Mouse (Mus musculus): Measurements from ENCODE around the gene Hist1h2ad. TPM values are rescaled to one million over a fixed set of nuclear protein-coding genes. Genes with fewer than 3 reads are reported as not detected.
"Not testable (repeated sequence)": the region's sequence is repeated elsewhere in the genome, so short reads cannot be mapped to it uniquely, and the experiment has no call there.

Hist1h2ad gene
- polyA plus RNA-seq, 1 experiment, result 1.6 TPM

DNA sequence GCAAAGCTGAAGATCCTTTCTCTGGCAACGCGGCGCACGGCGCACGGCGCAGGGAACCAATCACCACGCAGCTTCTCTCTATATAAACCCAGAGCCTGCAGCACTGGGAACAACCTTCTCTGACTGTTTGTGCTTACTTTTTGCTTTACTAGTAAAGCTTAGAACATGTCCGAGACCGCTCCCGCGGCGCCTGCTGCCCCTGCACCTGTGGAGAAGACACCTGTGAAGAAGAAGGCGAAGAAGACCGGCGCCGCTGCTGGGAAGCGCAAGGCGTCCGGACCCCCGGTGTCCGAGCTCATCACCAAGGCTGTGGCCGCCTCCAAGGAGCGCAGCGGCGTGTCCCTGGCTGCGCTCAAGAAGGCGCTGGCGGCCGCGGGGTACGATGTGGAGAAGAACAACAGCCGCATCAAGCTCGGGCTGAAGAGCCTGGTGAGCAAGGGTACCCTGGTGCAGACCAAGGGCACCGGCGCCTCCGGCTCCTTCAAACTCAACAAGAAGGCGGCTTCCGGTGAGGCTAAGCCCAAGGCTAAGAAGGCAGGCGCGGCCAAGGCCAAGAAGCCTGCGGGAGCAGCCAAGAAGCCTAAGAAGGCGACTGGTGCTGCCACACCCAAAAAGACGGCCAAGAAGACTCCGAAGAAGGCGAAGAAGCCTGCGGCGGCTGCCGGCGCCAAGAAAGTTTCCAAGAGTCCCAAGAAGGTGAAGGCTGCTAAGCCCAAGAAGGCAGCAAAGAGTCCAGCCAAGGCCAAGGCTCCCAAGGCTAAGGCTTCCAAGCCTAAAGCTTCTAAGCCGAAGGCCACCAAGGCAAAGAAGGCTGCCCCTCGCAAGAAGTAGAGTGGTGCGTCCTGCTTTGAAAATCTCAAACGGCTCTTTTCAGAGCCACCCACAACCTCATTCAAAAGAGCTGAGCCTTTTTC, 19.0 kb upstream of the Hist1h2ad start:
- H3K4me3 ChIP-seq, result peak overlapping the region; percentile 52
- peak overlapping the region; percentile 96 for H3K4me2 ChIP-seq (ENCODE audit: low read depth)
- H3K27me3 ChIP-seq (ENCODE audit: control insufficient read depth, insufficient read depth, insufficient read length), result no peaks in the 10 kb centered on the region
- H3ac ChIP-seq (ENCODE audit: control insufficient read depth, insufficient read length), result peak overlapping the region; percentile 9
- H3K36me3 ChIP-seq (ENCODE audit: control insufficient read depth, insufficient read depth), result no peaks in the 10 kb centered on the region
- no peak for TF ChIP-seq E2F4 (IDR thresholded peaks at IDR 0.05; ENCODE audit: insufficient read depth)
- no peak for TF ChIP-seq MYOD1 (IDR thresholded peaks at IDR 0.05; ENCODE audit: control insufficient read depth in 1 of 3, insufficient read length in 2 of 3, low read depth in 2 of 3)
- no peak for TF ChIP-seq REST (IDR thresholded peaks at IDR 0.05; ENCODE audit: insufficient read depth, insufficient read length)
- TF ChIP-seq TCF3 (IDR thresholded peaks at IDR 0.05; ENCODE audit: insufficient read length, low read depth), result no peak
- TF ChIP-seq POLR2AphosphoS2 (IDR thresholded peaks at IDR 0.05; ENCODE audit: insufficient read length, low read depth), result peak; percentile 93
- TF ChIP-seq SRF (IDR thresholded peaks at IDR 0.05; ENCODE audit: control insufficient read depth, insufficient read length, low read depth), result no peak
- no peak for TF ChIP-seq USF1 (IDR thresholded peaks at IDR 0.05; ENCODE audit: low read depth)
- peak; percentile 75 for TF ChIP-seq POLR2A (IDR thresholded peaks at IDR 0.05; ENCODE audit: insufficient read length, low read depth)
- TF ChIP-seq MYOG (IDR thresholded peaks at IDR 0.05; ENCODE audit: control insufficient read depth in 1 of 3, insufficient read depth in 1 of 3, insufficient read length in 2 of 3, low read depth in 2 of 3), result peak in 1 of 3 experiments; percentile 1
- no peak for TF ChIP-seq MAX (IDR thresholded peaks at IDR 0.05; ENCODE audit: low read depth)
- peak; percentile 26; the same call in 1 of the 2 replicates for TF ChIP-seq CEBPB (IDR thresholded peaks at IDR 0.05; ENCODE audit: insufficient read depth, poor library complexity, severe bottlenecking)
- TF ChIP-seq TCF12 (IDR thresholded peaks at IDR 0.05; ENCODE audit: insufficient read depth, poor library complexity, severe bottlenecking), result no peak
- H3K79me2 ChIP-seq (ENCODE audit: control insufficient read depth, insufficient read depth), result no peaks in the 10 kb centered on the region

DNA sequence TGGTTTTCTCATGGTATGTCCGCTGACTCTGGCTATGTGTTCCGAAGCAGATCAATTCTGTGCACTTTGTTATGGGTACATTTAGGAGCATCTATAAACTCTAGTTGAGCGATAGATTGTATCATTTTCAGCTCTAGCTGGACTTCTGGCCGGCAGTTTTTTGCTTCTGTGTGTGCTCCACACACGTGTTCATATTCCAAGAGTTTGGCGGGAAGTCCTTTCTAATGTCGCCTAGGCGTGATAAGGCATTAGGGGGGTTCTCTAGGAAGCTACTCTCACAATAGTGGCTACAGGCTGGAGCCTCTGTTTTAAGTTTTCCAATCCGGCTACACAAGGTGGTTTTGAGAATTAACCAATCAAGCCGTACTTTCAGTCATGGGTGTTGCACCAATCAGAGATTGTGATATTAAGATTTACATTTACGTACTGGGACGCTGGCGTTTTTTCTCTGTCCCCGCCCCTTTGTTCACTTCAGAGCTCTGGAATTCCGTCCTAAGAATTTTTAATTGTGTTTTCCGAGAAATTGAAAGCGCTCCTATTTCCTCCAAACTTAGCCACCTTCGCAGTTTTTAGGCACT, 18.3 kb upstream of the Hist1h2ad start:
- TF ChIP-seq REST (IDR thresholded peaks at IDR 0.05; ENCODE audit: insufficient read depth, insufficient read length) (no peak), TCF12 (IDR thresholded peaks at IDR 0.05; ENCODE audit: insufficient read depth, poor library complexity, severe bottlenecking) (no peak), POLR2AphosphoS2 (IDR thresholded peaks at IDR 0.05; ENCODE audit: insufficient read length, low read depth) (peak; percentile 64), USF1 (IDR thresholded peaks at IDR 0.05; ENCODE audit: low read depth) (no peak), SRF (IDR thresholded peaks at IDR 0.05; ENCODE audit: control insufficient read depth, insufficient read length, low read depth) (no peak), E2F4 (IDR thresholded peaks at IDR 0.05; ENCODE audit: insufficient read depth) (no peak), POLR2A (IDR thresholded peaks at IDR 0.05; ENCODE audit: insufficient read length, low read depth) (peak; percentile 50), MAX (IDR thresholded peaks at IDR 0.05; ENCODE audit: low read depth) (peak; percentile 25), CEBPB (IDR thresholded peaks at IDR 0.05; ENCODE audit: insufficient read depth, poor library complexity, severe bottlenecking) (no peak), MYOD1 (IDR thresholded peaks at IDR 0.05; ENCODE audit: control insufficient read depth in 1 of 3, insufficient read length in 2 of 3, low read depth in 2 of 3) (no peak)
- no peaks in the 10 kb centered on the region for H3K79me2 ChIP-seq (ENCODE audit: control insufficient read depth, insufficient read depth)

GRCm38 (mm10) chr13:23556906-23557305, 17.3 kb upstream of the Hist1h2ad start:
- Histone ChIP-seq H3ac (ENCODE audit: control insufficient read depth, insufficient read length) (no peak overlapping the region), H3K36me3 (ENCODE audit: control insufficient read depth, insufficient read depth) (no peaks in the 10 kb centered on the region), H3K79me2 (ENCODE audit: control insufficient read depth, insufficient read depth) (no peaks in the 10 kb centered on the region), H3K4me2 (ENCODE audit: low read depth) (peak overlapping the region; percentile 68), H3K27me3 (ENCODE audit: control insufficient read depth, insufficient read depth, insufficient read length) (no peaks in the 10 kb centered on the region), H3K4me3 (peak overlapping the region; percentile 52)
- TF ChIP-seq MYOG (IDR thresholded peaks at IDR 0.05; ENCODE audit: control insufficient read depth in 1 of 3, insufficient read depth in 1 of 3, insufficient read length in 2 of 3, low read depth in 2 of 3) (no peak), CEBPB (IDR thresholded peaks at IDR 0.05; ENCODE audit: insufficient read depth, poor library complexity, severe bottlenecking) (no peak), MYOD1 (IDR thresholded peaks at IDR 0.05; ENCODE audit: control insufficient read depth in 1 of 3, insufficient read length in 2 of 3, low read depth in 2 of 3) (no peak)

More for the DNA sequence above, 18.3 kb upstream of the Hist1h2ad start:
- Histone ChIP-seq H3K4me2 (ENCODE audit: low read depth) (peak overlapping the region; percentile 96), H3K4me3 (peak overlapping the region; percentile 52), H3K27me3 (ENCODE audit: control insufficient read depth, insufficient read depth, insufficient read length) (no peaks in the 10 kb centered on the region), H3K36me3 (ENCODE audit: control insufficient read depth, insufficient read depth) (no peaks in the 10 kb centered on the region), H3ac (ENCODE audit: control insufficient read depth, insufficient read length) (peak overlapping the region; percentile 9)

GRCm38 (mm10) chr13:23560699-23561098, 13.5 kb upstream of the Hist1h2ad start:
- not testable (repeated sequence) for H3K79me2 ChIP-seq (ENCODE audit: control insufficient read depth, insufficient read depth); H3K4me2 ChIP-seq (ENCODE audit: low read depth); H3ac ChIP-seq (ENCODE audit: control insufficient read depth, insufficient read length); H3K27me3 ChIP-seq (ENCODE audit: control insufficient read depth, insufficient read depth, insufficient read length); H3K36me3 ChIP-seq (ENCODE audit: control insufficient read depth, insufficient read depth); H3K4me3 ChIP-seq

DNA sequence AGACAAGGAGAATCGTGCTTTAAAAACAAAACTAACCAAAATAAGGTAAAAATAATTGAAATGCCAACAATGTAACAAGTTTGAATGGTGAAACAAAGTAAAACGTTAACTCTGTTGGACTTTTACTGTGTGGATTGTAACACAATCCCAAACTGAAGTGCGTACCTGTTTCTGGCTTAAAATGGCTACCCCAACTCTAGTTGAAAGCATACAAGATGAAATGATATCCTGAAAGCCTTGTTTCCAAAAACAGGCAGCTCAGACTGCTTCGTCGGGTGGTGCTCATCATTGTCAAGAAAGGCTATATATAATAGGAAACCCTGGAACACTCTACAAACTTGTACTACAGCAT, 12.7 kb upstream of the Hist1h2ad start:
- H3K27me3 ChIP-seq (ENCODE audit: control insufficient read depth, insufficient read depth, insufficient read length); H3ac ChIP-seq (ENCODE audit: control insufficient read depth, insufficient read length); H3K36me3 ChIP-seq (ENCODE audit: control insufficient read depth, insufficient read depth); H3K79me2 ChIP-seq (ENCODE audit: control insufficient read depth, insufficient read depth): not testable (repeated sequence)
- H3K4me2 ChIP-seq (ENCODE audit: low read depth), result peak overlapping the region; percentile 99
- peak overlapping the region; percentile 28 for H3K4me3 ChIP-seq

Data from myocyte (in vitro differentiated cells).